Mouse (Mus musculus) ovary, postnatal 10 days (tissue): Measurements from ENCODE around the gene Pkdcc.
A peak's percentile ranks its signal among the peaks of the same experiment; 100 is the strongest.

Source experiments
- DNase-seq: peaks from one replicate; pipeline ENCODE4 v3.0.0; 2022; ENCODE audit warnings: low spot score

Gene Pkdcc

DNA sequence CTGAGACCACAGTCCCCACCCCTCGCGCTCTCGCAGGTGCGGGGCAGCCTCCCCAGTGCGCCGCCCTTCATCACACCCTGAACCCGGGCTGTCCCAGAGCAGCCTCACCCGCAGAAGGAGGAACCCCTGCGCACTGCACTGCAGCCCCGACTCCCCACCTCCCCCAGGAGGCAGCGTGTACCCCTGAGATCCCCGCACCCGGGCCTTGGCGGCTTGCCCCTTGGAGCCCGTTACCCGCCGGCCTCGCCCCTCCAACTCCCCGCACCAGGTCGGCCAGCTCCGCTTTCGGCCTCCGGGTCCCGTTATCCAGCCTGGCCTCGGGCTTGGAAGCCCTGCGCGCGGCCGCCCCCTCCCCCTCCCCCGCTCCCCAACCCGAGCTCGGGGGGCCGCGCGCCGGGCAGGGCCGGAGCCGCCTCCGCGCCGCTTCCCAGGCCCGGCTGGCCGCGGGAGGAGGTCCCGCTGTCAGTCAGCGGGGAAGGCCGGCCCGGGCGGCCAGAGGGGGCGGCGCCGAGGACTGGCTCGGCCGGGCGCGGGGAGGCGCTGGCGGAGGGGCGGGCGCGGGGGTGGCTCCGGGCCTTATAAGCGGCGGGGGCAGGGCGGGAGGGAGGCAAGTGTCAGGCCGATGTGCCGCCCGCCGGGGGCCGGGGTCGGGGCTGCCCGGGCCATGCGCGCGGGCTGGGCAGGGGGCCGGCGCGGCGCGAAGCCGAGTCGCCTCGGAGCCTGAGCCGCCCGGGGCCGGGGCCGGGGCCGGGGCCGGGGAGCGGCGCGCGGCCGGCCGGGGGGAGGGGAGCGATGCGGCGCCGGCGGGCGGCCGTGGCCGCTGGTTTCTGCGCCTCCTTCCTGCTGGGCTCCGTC, at the start of gene Pkdcc:
Gene Pkdcc (plus strand): TSS at position 619 of the 855 bp plus-strand sequence.
- peak; percentile 77 for DNase-seq

DNA sequence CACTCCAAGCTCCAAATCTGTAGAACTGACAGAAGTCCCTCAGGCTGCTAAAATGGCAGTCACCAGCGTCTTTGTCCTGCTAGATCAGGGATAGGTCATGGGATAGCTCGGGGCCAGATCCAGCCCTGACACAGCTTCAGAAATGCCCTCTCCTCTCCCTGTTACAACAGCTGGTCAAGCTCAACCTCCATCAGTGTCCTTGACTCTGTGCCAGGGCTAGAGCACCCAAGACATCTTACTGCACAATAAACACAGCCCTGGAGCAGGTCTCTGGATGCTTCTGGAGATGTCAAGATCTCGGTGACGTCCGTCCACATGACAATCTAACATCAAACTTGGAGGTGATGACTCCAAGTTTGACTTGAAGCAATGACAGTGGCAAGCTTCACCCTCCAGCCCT, 48.9 kb upstream of the Pkdcc start:
- DNase-seq = no peak

DNA sequence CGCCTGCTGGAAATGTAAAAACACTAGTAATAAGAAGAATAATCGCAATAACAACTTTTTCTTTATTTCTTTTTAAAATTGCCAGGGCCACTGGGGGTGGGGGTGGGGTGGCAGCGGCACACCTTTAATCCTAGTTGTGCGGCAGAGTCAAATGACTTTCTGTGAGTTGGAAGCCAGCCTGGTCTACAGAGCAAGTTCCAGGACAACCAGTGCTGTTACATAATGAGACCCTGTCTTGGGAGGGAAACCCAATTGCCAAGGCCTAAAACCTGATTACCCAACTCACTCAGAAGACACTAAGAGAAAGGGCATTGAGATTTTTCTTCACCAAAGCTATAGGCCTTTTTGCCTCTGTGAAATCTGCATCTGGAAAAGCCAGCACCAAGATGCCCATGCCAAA, 38.9 kb upstream of the Pkdcc start:
- DNase-seq = no peak

DNA sequence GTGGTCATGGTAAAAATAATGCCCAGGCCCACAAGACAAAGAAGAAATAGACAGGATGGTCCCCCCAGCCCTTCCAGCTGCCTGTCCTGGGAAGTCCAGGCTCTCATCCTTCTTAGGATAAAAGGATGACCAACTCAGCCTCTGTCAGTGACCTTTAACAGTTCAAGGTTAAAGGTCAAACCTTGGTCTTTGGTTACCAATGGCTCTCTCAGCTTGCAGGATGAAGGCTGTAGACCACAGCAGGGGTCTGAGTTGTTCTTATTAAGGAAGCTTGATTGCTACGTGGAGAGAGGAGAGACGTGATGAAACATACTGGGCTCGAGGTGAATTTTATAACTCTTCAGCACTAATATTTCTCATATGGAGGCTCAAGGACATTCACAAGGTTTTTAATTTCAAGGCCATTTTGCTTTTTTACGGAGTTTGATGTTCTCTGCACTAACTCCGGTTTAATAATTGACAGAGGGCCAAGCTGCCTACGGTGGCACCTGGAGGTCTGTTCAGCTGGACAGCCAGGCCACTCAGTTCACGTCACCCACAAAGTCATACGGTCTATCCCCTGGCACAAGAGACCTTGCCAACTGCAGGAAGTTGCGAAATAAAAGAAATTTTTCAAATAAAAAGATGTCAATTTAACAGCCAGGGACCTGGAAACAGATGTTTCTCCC, 36.5 kb upstream of the Pkdcc start:
- no peak for DNase-seq

DNA sequence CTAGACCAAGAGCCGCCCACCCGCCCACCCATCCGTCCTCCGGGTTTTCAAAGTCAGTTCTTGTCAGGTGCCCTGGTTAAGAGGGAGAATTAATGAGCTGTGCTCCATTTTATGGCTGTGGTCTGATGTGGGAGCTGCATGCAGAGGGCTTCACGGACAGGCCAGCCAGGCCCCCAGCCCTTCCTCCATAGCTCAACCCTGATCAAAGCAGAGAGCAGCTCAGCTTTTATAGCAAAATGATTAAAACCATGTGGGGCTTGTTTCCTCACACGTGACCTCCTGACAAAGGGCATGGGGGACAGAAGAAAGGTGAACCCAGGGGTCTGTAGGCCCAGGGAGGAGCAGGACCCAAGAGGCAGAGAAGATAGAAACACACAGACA, 36.0 kb upstream of the Pkdcc start:
- DNase-seq = no peak

DNA sequence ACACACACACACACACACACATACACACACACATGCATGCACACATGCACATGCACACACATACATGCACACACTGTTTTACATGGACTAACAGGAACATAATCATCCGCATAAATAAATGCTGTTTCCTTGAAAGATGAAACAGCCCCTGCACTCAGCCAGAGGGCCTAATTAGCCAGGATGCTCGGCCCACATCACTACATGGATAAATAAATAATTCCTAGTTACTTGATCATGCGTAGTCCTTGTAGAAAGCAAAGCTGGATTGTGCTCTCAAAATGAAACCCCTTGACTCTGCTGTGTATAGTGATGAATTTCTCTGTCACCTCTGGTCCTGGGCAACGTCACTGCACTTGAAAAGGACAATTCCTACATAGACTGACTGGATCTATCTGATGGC, 35.5 kb upstream of the Pkdcc start:
- DNase-seq = no peak

DNA sequence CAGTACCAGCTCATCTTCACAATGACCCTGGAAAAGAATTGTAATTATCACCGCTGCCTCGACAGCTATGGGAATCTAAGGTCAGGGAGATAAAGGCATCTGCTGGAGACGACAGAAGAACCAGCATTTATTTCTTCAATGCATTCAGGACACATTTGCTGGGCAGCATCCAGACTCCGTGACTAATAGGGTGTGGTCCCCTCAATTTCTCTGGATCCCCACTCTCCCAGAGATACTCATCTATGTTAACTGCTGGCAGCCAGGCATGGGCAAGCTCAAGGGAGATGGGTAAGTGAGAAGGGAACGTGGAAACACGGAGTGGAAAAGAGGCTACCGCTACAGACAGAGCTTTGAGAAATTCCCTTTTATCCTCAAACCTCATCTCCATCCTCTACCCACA, 34.0 kb upstream of the Pkdcc start:
- no peak for DNase-seq

DNA sequence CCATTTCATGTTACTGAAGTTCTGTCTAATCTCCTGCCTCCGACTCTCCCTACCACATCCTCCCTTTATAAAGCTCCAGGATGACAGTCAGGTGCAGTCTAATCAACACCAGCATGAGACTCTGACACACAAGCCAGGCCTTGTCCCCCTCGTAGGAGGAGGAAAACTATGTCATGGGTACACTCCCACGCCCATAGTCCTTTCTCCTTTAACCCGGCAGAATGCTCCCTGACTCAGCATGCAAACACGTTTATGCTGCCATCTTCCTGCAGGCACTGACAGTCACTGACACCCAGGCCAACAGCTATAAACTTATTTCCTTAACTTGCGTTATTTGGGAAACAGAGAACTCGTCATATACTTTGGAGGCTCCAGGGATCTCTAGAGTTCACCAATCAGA, 33.5 kb upstream of the Pkdcc start:
- no peak for DNase-seq

DNA sequence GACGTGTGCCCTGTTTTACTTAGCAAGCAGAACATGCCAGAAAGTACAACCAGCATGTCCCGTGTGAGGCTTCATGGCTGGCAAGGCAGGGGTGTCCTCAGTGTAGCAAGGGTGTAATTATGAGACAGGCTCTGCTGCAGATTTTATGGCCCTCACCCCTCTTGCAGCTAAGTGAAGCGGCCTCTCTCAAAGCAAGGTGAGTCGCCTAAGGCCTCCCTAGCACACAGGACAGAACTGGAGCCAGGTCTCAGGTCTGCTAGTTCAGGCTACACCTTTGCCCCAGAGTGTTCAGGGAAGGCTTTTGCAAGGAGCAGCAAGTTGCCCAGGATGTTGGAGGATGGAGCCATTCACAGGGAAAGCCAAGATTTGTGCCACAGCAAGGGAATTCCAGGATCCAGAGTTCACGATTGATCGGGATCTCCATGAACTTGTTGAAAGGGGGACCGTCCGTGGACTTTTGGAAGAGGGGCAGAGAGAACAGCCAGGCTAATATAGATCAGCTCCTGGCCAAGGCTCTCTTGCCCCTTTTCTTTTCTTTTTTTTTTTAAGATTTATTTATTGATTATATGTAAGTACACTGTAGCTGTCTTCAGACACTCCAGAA, 32.9 kb upstream of the Pkdcc start:
- DNase-seq = no peak

DNA sequence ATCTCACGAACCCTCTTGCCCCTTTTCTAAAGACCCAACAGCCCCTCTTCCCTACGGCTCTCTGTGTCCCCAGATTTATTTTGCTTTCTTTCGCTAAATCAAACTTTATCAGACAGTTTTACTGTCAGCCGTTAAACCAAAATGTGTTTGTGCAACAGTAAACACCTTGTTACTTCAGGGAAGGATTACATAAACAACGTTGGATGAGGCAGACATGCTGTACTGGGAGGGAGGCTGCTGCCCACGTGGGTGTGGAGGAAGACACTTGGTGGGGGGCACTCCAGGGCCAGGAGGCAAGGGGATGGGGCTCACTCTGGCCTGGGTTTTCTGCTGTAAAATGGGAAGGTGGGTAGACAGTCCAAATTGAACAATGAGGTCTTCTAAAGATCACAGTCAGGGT, 32.3 kb upstream of the Pkdcc start:
- no peak for DNase-seq

DNA sequence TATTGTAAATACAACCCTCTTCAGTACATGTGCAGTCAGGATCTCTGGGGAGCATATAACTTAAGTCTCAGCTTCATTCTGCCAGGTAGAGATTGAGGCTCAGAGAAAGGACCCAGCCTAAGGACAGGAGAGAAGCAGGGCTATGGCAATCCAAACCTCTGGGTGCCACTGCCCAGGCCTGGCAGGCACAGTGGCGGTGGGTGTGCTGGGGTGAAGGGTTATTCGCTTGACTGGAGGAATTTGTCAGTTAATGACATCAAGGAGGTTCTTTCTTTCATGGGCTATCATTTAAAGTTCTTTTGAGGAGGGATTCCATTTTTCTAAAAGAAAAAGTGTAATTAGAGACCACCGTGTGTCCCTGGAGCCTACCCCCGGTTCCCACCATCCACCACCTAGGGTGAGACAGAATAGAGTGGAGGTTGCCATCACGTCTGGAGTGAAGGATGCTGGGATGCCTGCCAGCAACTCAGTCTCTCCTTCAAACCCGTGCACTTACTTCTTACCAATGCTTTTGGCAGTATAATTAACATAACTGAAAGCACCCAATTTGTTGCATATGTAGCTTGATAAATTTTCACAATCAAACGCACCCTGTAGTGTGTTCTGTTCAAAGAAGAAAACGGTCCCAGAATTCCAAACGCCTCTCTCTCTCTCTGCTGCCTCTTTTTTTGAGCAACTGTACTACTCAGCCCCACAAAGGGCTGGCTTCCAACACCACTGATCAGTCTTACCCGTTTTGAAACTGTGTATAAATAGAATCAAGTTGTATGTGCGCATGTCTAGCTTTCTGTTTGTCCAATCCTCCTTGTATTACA, 27.1 kb upstream of the Pkdcc start:
- DNase-seq = no peak

DNA sequence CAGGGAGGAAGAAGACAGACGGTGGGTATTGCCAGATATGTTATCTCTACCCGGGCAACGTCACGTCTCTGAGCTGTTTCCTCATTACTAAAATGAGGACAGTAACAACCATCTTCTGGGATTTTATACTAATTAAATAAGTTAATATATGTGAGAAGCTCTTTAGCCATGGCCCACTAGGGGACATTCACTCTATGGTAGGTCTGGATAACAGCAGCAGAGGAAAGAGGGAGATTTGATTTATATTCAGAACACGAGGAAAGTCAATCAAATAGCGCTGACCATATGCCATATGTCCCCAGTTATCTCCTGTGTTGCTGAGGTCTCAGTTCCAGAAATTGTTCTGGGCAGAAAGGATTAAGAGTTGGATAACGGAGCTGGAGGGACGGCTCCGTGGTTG, 24.3 kb upstream of the Pkdcc start:
- DNase-seq = no peak

DNA sequence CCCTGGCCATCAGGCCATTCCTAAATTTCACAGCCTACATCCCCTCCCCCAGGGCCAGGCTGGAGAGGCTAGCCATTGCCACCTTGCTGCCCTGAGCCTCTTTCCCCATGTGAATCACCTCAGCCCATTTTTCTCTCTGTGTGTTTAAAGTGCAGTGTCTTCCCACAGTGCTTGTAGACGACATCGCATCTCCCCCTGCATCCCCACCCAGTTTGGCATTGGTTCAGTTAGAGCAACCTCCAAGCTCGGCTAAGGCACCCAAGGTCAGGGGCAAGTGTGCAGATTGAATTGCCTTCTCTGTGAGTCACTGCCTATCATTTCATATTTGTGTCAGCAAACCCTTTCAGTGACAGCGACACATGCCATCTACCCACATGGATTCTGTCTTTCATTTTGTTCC, 20.6 kb upstream of the Pkdcc start:
- DNase-seq = no peak

DNA sequence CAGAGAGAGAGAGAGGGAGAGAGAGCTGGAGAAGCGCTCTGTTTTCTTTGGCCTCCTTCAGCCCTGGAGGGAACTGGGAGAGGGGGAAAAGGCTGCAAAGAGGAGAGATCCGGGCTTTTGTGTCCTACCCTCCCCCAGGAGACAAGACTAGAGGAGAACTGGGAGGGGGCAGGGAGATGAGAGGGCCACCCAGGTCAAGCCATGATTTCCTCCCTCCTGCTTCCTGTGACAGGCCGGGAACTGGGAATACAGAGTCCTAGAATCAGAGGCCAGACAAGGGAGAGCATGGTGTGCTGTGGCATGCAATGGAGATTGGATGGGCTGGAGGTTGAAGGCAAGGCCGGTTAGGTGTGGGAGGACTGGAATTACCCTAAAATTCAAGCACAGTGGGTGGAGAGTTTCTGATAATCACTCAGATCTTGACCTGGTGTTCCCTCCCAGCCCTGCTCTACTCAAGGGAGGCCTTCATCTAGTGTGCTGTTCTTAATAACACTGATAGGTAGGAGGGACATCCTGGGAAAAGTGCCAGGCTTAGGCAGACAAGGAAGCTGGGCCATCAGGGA, 17.6 kb upstream of the Pkdcc start:
- no peak for DNase-seq

DNA sequence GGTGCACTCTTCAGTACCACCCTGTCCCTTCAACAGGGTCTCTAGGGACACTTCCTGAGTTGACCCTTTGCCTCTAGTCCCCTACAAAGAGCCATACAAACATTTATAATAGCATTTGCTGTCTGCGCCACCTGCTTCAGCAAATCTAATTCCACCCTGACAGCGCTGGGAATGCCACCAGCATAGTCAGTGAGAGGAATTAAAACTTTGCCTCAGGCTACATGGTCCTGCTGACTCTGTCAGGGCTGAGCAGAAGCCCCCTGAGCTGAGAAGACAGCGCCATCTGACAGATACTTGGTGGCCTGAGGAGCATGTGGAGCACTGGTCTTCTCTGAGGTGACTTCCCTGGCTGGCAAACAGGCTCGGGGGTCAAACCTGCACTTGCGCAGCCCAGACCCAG, 14.6 kb upstream of the Pkdcc start:
- DNase-seq = no peak

DNA sequence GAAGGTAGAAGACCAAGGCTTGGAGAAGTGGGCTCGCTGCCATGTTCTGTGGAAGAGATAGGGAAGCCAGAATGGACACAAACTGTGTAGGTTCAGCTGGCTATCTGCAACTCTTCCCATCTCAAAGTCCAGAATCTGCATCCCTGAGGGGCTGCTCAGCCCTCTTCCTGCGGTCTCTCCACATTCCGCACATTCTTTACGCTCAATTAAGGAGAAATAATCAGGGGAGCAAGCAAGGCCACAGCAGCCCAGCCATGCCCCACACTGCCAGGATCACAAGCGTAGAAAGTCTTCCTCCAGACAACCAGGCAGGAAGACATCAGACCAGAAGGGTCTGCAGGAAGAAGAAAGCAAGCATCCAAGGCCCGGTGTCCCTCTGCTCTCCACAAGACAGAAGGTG, 13.8 kb upstream of the Pkdcc start:
- DNase-seq = no peak

DNA sequence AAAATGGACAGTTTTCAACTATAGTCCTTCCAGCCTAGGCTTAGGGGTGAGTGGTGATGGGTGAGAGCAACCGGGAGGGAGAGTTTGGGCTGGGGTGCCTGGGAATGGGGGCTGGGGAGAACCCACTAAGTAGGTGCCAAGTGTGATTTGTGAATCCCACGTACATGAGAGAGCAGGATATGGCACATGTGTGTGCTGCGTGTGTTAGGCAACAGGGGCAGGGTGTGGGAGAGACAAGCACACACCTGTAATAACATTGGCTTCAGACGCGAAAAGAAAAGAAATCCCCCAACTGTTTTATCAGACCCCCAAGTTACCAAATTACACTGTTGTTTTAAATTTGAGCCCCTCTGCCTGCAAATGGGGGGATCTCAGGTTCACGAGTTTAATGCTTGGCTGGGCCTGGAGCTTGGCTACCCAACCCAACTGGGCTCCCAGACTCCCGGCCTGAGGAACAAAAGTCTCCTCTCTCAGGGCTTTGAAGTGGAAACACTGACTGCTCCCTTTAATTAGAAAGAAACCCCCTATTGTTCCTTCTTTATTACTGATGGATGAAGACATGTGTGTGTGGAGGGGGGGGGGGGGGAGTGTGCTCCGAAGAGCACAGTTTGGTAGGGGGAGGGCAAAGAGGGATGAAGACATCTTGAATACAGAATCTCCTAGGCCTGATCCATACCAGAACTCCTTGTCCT, 11.3 kb upstream of the Pkdcc start:
- DNase-seq = no peak

DNA sequence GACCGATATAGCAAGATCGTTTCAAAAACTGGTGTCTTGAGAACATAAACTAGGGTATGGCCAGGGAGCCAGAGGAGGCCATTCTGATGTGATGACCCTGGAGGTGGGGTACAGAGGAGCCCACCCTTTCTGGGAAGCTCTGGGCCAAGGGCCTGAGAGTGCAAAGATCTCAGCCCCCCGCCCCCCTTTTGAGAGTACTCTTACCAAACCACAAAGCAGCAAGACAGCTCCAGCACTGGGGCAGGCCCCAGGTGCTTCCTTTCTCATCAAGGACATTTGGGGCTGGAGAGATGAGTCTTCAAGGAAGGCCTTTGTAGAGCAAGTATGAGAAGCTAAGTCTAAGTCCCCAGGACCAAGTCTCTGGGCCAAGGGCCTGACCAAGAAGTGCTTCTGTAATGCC, 7.8 kb upstream of the Pkdcc start:
- DNase-seq = no peak

DNA sequence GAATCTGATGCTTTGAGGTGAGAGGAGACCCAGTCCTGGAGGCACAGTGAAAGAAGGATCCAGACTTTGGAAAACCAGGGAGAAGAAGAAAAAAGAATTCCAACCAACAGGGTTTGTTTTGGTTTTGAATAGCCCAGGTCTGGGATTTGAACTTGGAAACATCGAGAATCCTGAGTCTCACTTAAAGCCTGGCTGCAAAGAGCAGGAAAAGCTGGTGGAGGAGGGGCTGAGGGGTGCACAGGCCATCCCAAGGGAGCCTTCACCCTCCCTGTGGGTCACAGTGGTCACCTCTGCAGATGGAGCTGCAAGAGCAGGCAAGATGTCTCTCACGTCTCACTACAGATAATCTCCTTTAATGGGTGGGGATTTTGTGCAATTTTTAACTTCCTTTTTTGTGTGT, 6.6 kb upstream of the Pkdcc start:
- no peak for DNase-seq

DNA sequence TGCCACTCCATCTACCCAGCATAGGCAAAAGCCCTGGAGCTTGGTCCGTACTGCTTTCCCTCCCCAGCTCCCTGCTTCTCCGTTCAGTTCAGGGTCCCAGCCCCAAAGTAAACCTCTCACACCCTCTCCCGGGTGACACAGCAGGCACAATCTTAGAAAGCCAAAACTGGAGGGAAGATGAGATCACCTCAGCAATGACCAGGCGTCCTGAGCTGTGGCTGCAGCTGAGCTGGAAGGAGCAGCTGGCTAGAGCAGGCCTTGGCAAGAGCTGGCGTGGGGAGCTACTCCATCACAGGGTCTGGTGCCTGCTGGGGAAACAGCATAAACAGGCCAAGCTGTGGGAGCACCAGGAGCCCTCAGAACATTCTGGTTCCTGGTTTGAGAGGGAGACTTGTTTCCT, 4.6 kb upstream of the Pkdcc start:
- DNase-seq = no peak

DNA sequence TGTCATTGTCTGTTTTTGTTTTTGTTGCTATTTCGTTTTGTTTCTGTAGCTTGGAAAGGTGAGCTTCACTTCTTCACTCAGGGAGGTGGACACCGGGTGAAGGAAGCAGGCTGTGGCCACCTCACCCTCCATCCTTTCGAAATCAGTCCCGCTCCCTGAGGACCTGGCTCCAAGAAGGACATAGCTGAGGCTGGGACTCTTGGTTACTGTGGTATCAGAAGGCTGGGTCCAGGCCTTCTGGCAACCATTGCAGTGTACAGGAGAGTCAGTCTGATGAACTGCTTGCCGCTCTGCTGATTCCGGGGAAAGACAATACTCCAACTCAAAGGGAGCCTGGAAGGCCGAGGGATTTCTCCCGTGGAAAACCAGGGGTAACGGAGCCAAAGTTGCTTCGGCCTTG, 3.9 kb upstream of the Pkdcc start:
- DNase-seq = no peak

DNA sequence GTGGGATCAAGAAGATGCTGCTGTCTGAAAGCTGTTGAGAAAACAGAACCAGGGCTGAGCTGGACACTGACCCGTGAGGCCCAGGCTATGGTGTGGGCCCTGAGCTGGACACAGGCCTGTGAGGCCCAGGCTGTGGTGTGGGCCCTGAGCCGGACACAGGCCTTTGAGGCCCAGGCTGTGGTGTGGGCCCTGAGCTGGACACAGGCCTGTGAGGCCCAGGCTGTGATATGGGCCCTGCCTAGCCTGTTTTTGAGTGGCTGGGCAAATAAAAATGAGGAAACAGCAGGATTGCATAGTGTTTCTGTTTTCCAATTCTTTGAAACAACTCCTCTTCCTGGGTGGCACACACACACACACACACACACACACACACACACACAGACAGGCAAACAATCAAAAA, 2.7 kb upstream of the Pkdcc start:
- DNase-seq = no peak
